In the genomic region with DNA sequence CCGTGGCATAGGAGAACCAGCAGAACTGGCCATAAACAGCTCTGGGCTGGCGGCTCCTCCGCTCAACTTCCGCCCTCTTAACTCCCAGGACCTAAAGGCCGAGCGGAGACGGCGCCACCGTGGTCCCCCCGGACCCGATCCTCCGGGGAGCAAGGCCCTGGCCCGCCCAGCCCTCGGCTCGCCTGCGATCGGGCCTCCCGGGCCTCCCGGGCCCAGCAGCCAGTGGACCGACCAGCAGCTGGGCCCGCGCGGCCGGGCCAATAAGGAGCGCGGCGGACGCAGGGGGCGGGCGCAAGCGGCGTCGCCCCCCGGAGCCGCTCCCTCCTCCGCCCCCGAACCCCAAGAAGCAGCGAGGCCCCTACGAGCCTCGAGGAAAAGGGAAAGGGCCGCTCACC, we compare ENCODE assay signal across 8 mouse cellular contexts. TPM values are rescaled to one million over a fixed set of nuclear protein-coding genes. Genes with fewer than 3 reads are reported as not detected.
A peak's percentile ranks its signal among the peaks of the same experiment; 100 is the strongest.
DNase-seq lines count a peak whose midpoint lies in the region; ATAC-seq and TF ChIP-seq lines count a peak whose summit lies in the region.

No protein-coding gene starts in this region.

- intact Hi-C loops in gastrocnemius, postnatal 14 days (cut with DNase I; ENCODE audit: low total_unique reads): no loop called here
- intact Hi-C loops in gastrocnemius, postnatal 36 days (cut with DNase I): no loop called here

- peak overlapping the region; percentile 98 for H3K27ac ChIP-seq in limb, embryonic 15.5 days
- peak overlapping the region; percentile 77 for H3K27ac ChIP-seq in small intestine, adult 2 months (ENCODE audit: insufficient read depth, low read depth, low read length)

- peaks cover 26% of the 10 kb centered on the region for H3K36me3 ChIP-seq in limb, embryonic 15.5 days
- H3K36me3 ChIP-seq in small intestine, adult 2 months (ENCODE audit: control insufficient read depth, insufficient read depth, low read length): peaks cover 15% of the 10 kb centered on the region

- peak overlapping the region; percentile 96 for H3K9ac ChIP-seq in limb, embryonic 15.5 days

- peak; percentile 81 for DNase-seq in gastrocnemius, postnatal 14 days
- no peak for DNase-seq in gastrocnemius, postnatal 36 days
- DNase-seq in urinary bladder, postnatal 10 days (ENCODE audit: low spot score): no peak
- no peak for DNase-seq in layer of hippocampus, postnatal 36 days

- peak overlapping the region; percentile 88 for H3K4me3 ChIP-seq in limb, embryonic 15.5 days
- peak overlapping the region; percentile 68 for H3K4me3 ChIP-seq in small intestine, adult 2 months (ENCODE audit: low read depth, low read length)

- H3K27me3 ChIP-seq in limb, embryonic 15.5 days: no peaks in the 10 kb centered on the region
- H3K27me3 ChIP-seq in small intestine, adult 2 months (ENCODE audit: control insufficient read depth, insufficient read depth, low read length): no peaks in the 10 kb centered on the region

- peak; percentile 33 for ATAC-seq in CD4-positive, CD25-positive, alpha-beta regulatory T cell, adult 4 months
- peak; percentile 64 for ATAC-seq in erythroblast, adult 5-6 weeks (replicated peaks; ENCODE audit: low FRiP score, poor library complexity, severe bottlenecking)
- ATAC-seq in limb, embryonic 15.5 days (ENCODE audit: insufficient number of reproducible peaks, low FRiP score, low TSS enrichment, low read depth): peak; percentile 72

- WGBS in limb, embryonic 15.5 days: under 1% methylated on average over 40 of the region's 41 CpGs
- under 1% methylated on average over 38 of the region's 41 CpGs for WGBS in small intestine, adult 2 months

- 0 out of 2 replicates have a peak, but pooled peaks have one; percentile 6 for TF ChIP-seq POLR2A in small intestine, adult 2 months (IDR thresholded peaks at IDR 0.05; ENCODE audit: low read depth, low read length)

- no peaks in the 10 kb centered on the region for H3K9me3 ChIP-seq in limb, embryonic 15.5 days

- peak overlapping the region; percentile 73 for H3K4me2 ChIP-seq in limb, embryonic 15.5 days

- TF ChIP-seq CTCF in small intestine, adult 2 months (IDR thresholded peaks at IDR 0.05; ENCODE audit: extremely low read depth, insufficient read length, insufficient replicate concordance, low read depth, low read length): no peak

- peaks cover 13% of the 10 kb centered on the region for H3K4me1 ChIP-seq in limb, embryonic 15.5 days
- H3K4me1 ChIP-seq in small intestine, adult 2 months (ENCODE audit: control insufficient read depth, insufficient read depth, insufficient read length, low read length): peaks cover 2% of the 10 kb centered on the region; the same call in 1 of the 2 replicates

RNA-seq across cellular contexts. Expression of a gene that starts 0.4 kb away (rescaled TPM):
- total RNA-seq in gastrocnemius, postnatal 14 days (2021): 10 to 100 TPM; 25.8 to 26.5 TPM
- 10 to 100 TPM; 14.1 to 16.9 TPM for total RNA-seq in gastrocnemius, postnatal 36 days (2021)
- polyA plus RNA-seq in CD4-positive, CD25-positive, alpha-beta regulatory T cell, adult 4 months (2017; shearing (Covaris generic)): 100 to 1,000 TPM; 168 to 222 TPM
- total RNA-seq in erythroblast, adult 5-6 weeks (2015; ENCODE audit: low replicate concordance): 27.4 and 35.7 TPM in 2 replicates
- 52.5 and 62.3 TPM in 2 replicates for total RNA-seq in erythroblast, adult 5-6 weeks (2017; ENCODE audit: low replicate concordance)
- 134 and 137 TPM in 2 replicates for polyA plus RNA-seq in limb, embryonic 15.5 days (2015; fragmentation: Nextera tagmentation; extraction: Ambion mirVana)
- polyA plus RNA-seq in small intestine, adult 2 months (2012; rRNA removed): 24.5 and 46.7 TPM in 2 replicates
- 10 to 100 TPM; 81.4 to 92.1 TPM for total RNA-seq in layer of hippocampus, postnatal 36 days (2021)

RNA-seq across cellular contexts. Expression of a gene that starts 23.6 kb away (rescaled TPM):
- total RNA-seq in gastrocnemius, postnatal 14 days (2021): 10 to 100 TPM; 69.1 to 74.4 TPM
- 10 to 100 TPM; 41.8 to 54.2 TPM for total RNA-seq in gastrocnemius, postnatal 36 days (2021)
- polyA plus RNA-seq in CD4-positive, CD25-positive, alpha-beta regulatory T cell, adult 4 months (2017; shearing (Covaris generic)): 100 to 1,000 TPM in 1 of 2 experiments, 10 to 100 TPM in 1; 62.0 to 116 TPM
- total RNA-seq in erythroblast, adult 5-6 weeks (2015; ENCODE audit: low replicate concordance): 71.7 and 84.2 TPM in 2 replicates
- total RNA-seq in erythroblast, adult 5-6 weeks (2017; ENCODE audit: low replicate concordance): 40.7 and 52.0 TPM in 2 replicates
- 152 and 185 TPM in 2 replicates for polyA plus RNA-seq in limb, embryonic 15.5 days (2015; fragmentation: Nextera tagmentation; extraction: Ambion mirVana)
- polyA plus RNA-seq in small intestine, adult 2 months (2012; rRNA removed): 426 and 624 TPM in 2 replicates
- 10 to 100 TPM; 59.0 to 60.0 TPM for total RNA-seq in layer of hippocampus, postnatal 36 days (2021)

RNA-seq across cellular contexts. Expression of a gene that starts 26.2 kb away (rescaled TPM):
- 10 to 100 TPM; 40.2 to 41.2 TPM for total RNA-seq in gastrocnemius, postnatal 14 days (2021)
- total RNA-seq in gastrocnemius, postnatal 36 days (2021): 10 to 100 TPM; 33.6 to 40.4 TPM
- 10 to 100 TPM; 75.7 to 97.2 TPM for polyA plus RNA-seq in CD4-positive, CD25-positive, alpha-beta regulatory T cell, adult 4 months (2017; shearing (Covaris generic))
- total RNA-seq in erythroblast, adult 5-6 weeks (2015; ENCODE audit: low replicate concordance): 3.3 and 13.0 TPM in 2 replicates
- 9.1 and 30.8 TPM in 2 replicates for total RNA-seq in erythroblast, adult 5-6 weeks (2017; ENCODE audit: low replicate concordance)
- polyA plus RNA-seq in limb, embryonic 15.5 days (2015; fragmentation: Nextera tagmentation; extraction: Ambion mirVana): 66.9 and 67.3 TPM in 2 replicates
- 33.1 and 72.4 TPM in 2 replicates for polyA plus RNA-seq in small intestine, adult 2 months (2012; rRNA removed)
- 100 to 1,000 TPM; 150 to 152 TPM for total RNA-seq in layer of hippocampus, postnatal 36 days (2021)

RNA-seq across cellular contexts. Expression of a gene that starts 59.5 kb away (rescaled TPM):
- total RNA-seq in gastrocnemius, postnatal 14 days (2021): 10 to 100 TPM; 31.9 to 32.5 TPM
- total RNA-seq in gastrocnemius, postnatal 36 days (2021): 10 to 100 TPM; 25.8 to 27.5 TPM
- polyA plus RNA-seq in CD4-positive, CD25-positive, alpha-beta regulatory T cell, adult 4 months (2017; shearing (Covaris generic)): 10 to 100 TPM; 81.9 to 88.8 TPM
- total RNA-seq in erythroblast, adult 5-6 weeks (2015; ENCODE audit: low replicate concordance): 14.2 and 18.3 TPM in 2 replicates
- total RNA-seq in erythroblast, adult 5-6 weeks (2017; ENCODE audit: low replicate concordance): 7.0 and 19.4 TPM in 2 replicates
- polyA plus RNA-seq in limb, embryonic 15.5 days (2015; fragmentation: Nextera tagmentation; extraction: Ambion mirVana): 66.0 and 68.8 TPM in 2 replicates
- 51.2 and 133 TPM in 2 replicates for polyA plus RNA-seq in small intestine, adult 2 months (2012; rRNA removed)
- 10 to 100 TPM in 1 of 2 experiments, 1 to 10 TPM in 1; 9.3 to 10.1 TPM for total RNA-seq in layer of hippocampus, postnatal 36 days (2021)
